Mouse (Mus musculus): ENCODE data around the gene Aldoc.

The Aldoc gene

DNA sequence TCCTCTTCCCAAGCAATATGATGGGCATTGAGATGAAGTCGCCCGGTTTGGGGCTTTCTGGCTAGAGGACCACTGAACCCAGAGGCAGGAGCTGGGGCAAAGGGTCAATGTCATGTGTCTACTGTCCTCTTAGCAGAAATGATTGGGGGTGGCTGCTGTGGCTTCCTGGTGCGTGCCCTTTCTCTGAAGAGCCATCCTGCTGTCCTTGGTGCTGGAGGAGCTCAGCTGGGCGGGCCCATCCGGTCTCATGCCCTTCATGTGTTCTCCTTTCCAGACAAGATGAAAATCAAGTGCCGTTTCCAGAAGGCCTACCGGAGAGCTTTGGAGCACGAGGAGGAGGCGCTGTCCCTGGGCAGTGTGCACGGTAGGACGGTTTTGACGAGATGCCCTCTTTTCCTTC is 9.9 kb downstream of the Aldoc start:
- DNase-seq (ENCODE audit: low spot score in 2 of 2) = no peak

DNA sequence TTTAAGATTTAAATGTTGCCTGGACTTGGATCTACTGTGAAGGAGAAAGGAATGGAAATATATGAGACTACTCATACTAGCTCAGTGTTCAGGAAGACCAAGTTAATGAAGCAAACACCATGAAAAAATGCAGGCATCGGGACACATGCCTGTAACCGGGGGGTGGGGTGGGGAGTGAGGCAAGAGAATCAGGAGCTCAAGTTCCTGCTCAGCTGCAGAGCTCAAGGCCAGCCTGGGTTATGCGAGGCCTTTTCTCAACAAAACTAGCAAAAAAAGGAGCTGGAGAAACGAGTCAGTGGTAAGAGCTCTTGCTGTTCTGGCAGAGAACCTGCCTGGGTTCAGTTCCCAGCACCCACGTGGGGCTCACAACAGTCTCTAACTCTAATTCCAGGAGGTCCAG is 11.2 kb downstream of the Aldoc start:
- DNase-seq (ENCODE audit: low spot score in 2 of 2) = no peak

DNA sequence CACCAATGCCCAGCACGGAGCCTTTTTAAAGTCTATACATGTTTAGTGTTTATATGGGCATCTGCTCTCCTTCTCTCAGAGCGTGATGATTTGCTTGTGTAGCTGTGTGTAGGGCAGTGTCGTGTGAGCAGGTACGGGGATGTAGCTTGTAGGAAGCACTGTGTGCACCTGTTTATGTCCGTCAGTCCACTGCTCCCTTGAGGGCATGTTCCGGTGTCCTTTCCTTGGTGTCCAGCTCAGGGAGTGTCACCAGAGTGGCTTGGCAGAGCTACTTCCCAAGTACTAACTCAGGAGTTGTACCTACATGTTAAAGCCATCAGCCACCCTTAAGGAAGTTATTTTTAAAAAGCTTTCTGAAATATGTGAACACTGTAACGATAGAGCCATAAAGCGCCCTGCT is 14.3 kb downstream of the Aldoc start:
- DNase-seq (ENCODE audit: low spot score in 2 of 2) = no peak

DNA sequence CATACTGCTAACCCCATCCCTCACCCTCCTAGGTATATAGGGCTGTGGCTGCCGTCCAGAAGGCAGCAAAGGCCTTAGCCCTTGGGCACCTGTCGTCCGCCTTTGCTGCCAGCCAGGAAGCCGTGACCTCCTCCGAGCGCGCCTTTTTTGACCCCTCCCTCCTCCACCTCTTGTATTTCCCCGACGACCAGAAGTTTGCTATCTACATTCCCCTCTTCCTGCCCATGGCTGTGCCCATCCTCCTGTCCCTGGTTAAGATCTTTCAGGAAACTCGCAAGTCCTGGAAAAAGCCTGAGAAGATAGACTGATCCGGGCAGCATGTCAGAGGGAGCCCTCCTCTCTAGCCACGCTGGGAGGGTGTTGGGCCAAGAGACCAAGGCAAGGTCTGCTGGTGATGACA is 18.9 kb downstream of the Aldoc start:
- DNase-seq (ENCODE audit: low spot score in 2 of 2) = no peak

DNA sequence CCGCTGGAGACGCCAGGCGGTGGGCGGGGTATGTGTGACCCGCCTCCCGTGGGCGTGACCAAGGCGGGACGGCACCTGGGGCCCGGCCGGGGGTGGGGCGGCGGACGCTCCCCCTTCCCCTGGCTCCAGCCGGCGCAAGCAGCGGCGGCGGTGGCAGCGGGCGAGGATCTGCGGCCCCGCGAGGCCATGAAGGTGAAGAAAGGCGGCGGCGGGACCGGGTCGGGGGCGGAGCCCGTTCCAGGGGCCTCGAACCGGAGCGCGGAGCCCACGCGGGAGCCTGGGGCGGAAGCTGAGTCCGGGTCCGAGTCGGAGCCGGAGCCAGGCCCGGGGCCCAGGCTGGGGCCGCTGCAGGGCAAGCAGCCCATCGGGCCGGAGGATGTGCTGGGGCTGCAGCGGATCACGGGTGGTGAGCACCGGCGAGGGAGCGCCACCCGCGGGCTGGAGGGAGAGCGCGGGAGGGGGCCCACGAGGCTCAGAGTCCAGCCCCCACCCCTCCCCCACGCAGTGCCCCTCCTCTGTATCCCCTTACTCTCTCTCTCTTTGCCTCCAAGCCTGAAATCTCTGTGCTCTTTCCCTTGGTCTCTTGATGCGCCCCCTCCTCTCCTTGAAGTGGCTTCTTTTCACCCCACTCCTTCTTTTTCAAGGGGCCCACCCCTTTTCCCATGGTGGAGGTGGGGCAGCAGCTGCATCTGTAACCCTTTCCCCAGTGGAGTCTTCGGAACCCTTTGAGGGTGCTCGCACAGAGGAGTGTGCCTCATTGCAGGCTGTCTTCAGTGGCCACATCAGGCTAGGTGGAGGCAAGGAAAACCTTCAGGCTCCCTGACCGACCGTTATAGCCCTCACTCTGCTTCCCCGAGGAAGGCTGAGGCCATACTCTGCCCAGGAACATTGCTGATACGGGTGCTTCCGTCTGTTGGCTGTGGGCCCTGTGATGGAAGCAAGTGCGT is 20.9 kb downstream of the Aldoc start, which contains the start of gene Unc119:
TSS of gene Unc119 (plus strand) at position 102 of the 947 bp plus-strand sequence.
- peak; percentile 74 to 84 for DNase-seq (ENCODE audit: low spot score in 2 of 2)

DNA sequence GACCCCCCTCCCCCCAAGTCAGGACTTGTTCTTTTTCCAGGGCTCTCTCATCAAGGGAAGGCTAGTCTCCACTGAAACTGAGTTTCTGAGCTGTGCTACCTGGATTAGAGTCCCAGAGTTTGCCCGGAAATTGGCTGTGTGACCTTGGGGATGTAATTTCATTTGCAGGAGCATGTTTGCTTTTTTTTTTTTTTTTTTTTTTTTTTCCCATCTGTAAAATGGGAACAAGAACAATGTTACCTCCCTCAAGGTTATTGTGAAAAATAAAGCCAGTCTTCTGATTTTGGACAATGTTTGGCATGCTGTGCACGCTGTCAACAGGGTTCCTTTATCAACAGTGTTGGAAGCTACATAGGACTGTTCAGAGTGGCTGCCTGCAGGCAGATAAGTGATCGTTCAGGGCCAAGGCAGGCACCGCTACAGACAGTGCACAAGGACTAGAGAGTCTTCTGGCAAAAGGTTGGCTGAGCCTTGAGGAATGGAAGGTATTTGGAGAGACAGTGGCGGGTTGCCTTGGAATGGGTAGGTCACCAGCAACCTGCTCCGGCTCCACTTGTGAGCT is 21.6 kb downstream of the Aldoc start:
- DNase-seq (ENCODE audit: low spot score in 2 of 2) = peak in 1 of 2 experiments; percentile 54

DNA sequence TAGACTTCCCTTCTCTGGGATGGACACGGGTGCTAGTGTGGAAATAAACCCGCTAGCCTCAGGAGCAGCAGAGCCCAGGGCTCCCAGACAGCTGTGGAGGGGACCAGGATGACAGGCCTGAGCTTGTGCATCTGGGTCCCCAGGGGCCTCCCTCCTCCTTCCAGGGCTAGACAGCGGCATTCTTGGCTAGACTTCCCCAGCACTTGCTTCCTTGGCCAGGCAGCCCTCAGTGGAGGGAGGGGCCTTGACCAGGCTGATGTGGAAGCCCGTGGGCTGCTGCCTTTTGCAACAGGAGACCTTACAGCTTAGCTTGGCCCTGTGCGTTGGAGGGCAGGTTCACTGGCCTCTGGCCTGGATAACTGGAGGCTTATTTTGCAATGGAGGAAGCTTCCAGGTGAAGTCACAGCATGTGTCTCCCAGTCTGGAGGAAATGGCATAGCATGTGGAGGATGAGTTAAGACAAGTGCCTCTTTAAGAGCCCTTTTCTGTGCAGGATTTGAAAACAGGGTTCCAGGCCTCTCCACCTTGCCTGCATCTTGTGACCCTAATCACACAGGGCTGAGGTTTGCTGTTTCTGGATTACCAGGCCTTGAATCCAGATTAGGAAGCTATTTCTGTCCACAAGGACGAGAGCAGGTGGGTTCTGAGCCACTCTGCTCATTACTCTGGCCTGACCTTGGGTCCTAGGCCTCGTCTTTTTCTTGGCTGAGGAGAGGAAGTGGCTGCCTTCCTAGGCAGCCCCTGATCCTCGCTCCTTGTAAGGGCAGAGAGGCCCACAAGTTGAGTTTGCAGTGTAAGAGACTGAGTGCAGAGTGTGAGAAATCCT is 22.3 kb downstream of the Aldoc start:
- DNase-seq (ENCODE audit: low spot score in 2 of 2) = peak; percentile 38 to 44

DNA sequence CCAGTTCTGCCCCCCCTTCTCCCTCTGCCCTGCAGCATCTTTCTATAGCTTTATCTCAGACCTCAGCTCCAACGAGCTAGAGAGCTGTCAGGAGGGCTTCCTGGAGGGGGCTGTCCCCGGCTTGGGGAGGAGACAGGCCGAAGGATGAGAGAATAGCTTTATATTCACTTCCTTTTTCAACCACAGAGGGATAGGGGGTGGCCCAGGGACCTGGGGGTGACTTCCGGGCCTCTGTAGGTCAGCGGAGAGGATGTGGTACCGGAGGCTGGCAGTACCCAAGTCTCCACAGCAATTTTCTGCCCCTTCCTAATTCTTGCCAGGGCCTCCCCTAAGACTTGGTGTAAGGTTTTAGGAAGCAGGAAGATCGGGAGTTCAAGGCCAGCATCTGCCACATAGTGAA is 23.0 kb downstream of the Aldoc start:
- peak; percentile 42 to 65 for DNase-seq (ENCODE audit: low spot score in 2 of 2)

DNA sequence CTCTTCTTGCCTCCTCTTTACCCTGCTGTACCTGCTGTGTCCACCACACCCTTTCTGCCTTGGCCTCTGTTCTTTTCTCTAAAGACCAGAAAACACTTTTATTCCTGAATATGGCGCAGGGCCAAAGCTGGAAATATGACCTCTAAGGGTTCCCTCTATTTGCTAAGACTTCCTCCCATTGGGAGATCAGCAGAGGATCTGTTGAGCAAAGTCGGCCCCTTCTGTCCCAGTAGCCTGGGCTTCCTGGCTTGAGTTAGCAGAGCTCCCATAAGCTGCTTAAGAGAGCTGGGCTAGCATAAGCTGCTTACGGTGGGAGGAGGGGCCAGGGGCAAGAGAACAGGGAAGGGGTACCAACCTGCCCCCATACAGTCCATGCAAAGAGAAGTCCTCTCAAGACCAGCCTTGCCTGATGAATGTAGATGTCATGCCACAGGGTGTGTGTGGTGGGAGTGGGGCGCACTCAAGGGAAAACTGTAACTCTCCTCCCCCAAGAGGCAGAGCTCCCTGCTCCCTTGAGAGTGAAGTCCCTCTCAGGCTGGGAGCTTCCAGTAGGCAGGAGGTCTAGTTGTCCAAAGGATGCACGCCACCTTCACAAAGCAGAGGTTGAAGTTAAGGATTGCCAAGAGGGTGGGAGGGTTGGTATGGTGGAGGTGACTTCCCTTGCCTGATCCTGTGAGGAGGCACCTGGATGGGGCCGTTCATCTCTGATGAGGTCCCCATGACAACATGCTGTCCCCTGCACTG is 23.7 kb downstream of the Aldoc start:
- peak in 1 of 2 experiments; percentile 27 for DNase-seq (ENCODE audit: low spot score in 2 of 2)

DNA sequence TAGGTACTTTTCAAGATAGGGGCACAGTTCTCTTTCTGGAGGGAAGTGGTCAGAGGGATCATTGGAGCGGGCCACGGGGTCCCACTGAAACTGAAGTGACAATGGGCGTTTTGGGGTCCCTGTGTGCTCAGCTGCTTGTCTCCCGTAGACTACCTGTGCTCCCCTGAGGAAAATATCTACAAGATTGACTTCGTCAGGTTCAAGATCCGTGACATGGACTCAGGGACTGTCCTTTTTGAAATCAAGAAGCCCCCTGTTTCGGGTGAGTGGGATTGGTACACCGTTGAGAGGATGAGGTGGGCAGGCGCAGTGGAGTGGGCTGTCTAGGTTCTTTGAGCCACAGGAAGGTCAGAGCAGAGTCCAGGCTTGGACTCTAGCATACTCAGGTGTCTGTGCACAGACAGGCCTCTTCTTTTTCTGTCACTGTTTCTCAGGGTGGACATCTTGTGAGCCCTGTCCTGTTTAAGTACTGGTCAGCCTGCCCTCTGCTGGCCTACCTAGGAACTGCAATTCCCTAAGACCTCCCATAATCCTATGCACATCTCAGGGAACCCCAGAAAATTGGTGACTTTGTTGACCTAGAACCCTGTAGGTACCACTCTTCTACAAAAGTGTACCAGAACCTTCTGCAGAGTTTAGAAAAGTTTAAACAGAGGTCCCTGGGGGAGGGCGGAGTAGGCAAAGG is 24.4 kb downstream of the Aldoc start:
- DNase-seq (ENCODE audit: low spot score in 2 of 2) = peak; percentile 78 to 88

DNA sequence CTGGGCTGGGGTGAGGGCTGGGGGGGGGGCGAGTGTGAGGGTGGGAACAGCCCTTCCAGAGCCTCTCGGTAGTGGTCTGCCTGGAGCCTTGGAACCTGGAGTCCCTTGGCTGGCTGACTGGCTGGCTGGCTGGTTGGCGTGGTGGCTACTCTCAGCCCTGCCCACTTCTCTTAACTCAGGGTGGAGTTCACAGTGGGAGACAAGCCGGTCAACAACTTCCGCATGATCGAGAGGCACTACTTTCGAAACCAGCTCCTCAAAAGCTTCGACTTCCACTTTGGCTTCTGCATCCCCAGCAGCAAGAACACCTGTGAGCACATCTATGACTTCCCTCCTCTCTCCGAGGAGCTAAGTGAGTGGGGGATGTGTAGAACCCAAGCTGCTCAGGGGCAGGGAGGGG is 25.1 kb downstream of the Aldoc start:
- no peak for DNase-seq (ENCODE audit: low spot score in 2 of 2)

DNA sequence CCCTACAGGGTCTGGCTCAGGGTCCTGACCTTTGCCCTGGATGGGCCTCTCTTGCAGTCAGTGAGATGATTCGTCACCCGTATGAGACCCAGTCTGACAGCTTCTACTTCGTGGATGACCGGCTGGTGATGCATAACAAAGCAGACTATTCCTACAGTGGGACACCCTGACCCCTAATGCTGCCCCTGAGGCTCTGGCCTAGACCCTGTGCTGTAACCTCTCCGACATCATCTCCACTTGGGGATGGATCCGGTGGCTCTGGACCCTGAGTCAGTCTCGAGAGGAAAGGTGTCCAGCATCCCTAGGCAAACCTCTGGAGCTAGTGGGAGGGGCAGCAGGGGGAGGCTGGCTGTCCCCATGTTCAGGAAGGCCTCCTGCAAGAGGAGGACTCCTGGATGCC is 25.7 kb downstream of the Aldoc start:
- DNase-seq (ENCODE audit: low spot score in 2 of 2) = no peak

DNA sequence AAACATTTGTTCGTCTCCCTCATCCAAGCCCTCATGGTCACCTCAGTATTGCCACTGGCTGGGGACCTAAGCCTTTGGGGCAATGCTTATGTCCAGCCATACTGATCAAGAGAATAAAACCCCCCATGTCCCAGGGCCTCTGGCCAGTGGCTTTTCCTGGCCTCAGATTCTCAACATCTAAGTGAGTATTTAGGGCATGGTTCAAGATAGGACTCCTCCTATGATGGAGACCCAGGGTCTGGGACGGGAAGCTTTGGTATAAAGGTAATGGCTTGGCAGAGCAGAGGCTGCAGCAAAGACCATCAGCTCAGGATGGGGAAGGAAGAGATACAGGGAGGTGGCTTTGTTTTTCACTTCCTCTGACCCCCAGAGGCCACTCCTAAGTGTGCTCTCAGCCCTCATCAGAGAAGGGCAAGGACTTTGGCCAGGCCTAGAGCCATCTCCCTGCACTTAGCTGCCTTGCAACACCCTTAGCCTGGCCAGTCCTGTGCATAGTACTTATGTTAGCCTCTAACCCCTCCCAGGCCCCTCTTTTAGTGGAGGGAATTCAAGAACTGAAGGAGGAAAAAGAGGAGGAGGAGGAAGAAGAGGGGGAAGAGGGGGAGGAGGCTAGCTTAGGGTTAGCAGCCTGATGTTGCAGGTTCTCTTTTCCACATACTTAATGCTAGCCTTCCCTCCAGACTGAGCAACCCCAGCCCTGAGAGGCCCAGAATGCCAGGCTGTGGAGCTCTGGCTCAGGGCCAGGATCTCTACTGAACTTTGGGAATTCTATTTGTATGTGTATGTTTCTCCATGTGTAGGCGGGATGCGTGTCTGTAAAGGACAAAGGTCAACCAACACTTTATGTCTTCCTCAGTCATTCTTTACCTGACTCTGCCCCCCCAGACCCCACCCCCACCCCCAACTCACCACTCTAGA is 26.9 kb downstream of the Aldoc start:
- peak in 1 of 2 experiments; percentile 18 for DNase-seq (ENCODE audit: low spot score in 2 of 2)

DNA sequence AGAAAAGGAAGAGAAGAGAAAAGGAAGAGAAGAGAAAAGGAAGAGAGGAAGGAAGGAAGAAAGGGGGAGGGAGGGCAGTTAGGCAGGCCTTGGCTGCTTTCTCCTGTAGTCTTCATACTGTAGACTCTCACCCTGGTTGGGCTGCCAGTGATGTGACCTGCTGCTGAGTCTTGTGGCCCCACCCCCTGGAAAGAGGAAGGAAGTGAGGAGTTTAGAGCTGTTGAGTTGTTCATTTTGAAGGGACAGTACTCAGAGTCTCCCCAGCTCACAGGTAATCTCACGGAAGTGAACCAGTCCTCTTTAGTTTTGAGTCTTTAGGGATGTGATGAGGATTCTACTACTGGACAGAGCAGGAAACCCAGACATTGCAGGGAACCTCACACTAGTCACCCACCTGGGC is 30.3 kb downstream of the Aldoc start:
- peak in 1 of 2 experiments; percentile 71 for DNase-seq (ENCODE audit: low spot score in 2 of 2)

DNA sequence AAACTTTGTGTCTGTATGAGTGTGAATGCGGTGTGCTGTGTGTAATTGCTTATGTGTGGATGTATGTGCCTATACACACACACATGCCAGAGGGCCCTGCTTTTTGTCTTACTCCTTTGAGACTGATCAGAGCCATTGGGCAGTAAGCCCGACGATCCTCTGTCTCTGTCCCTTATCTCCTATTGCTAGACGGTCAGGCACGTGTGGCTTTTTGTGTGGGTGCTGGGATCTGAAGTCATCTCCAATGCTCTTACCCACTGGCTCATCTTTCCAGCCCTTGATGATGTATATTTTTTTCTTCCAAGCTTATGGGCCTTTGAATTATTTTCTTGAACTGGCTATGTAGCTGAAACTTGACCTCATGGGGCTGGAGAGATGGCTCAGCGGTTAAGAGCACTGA is 32.1 kb downstream of the Aldoc start:
- DNase-seq (ENCODE audit: low spot score in 2 of 2) = no peak

DNA sequence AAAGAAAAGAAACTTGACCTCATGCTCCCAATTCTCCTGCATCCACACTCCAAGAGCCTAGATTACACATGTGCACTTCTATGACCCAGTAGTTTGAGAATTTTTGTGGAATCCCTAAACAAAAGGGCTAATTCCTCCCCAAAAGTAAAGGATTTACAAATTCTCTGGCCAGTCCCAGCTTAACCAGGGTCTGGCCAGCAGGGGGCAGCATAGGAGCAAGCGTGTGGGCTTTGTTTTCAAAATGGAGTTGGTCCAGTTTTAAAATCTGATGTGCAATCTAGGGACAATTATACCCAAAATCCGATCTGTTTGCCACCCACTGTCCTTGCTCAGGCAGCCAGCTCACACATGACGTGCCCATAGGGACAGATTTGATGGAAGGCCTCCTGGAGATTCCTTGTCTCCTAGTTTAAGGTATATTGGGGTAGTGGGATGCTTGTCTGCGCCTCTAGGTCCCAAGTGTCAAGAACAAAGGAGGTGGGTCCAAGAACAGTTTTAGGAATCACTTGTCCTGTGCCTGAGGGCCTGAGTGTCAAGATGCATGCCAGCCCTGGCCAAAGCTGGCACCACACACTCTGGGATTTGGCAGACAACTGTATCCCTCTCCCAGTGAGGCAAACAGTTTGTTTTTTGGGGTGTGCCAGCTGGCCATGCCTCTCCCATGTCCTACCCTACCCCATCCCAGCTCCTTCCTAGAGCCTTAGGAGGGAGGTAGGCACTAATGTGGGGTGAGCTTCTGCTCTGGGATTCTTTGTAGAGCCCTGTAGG is 32.9 kb downstream of the Aldoc start:
- DNase-seq (ENCODE audit: low spot score in 2 of 2) = peak; percentile 54 to 88

DNA sequence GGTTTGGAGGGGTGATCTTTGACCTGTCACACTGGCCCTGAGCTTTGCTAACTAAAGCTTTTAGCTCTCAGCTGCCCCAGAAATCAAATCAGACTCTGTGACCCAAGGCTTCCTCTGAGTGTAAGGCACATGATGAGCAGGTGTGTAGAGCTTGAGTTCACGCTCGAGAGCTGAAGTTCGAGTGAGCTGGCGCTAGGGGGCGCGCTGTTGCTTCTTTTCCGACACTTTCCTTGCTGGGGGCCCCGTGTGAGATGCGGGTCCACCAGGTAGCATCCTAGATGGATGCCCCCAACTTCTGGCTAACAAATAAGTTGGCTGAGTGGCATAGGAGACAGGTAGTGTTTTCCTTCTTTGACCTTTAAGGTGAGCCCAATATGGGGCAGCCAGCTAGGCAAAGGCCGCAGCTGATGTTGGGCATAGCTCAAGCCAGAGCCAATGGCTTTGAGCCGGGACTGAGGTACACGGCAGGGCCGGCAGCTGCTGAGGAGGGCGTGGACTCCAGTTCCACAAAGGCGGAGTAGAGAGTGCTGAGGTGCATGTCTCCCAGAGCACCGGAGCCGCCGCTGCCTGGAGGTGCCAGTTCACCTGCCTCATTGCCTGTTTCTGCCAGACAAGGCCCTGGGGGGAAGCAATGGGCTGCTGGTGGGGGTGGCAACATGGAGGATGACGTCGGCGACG is 35.7 kb downstream of the Aldoc start:
- DNase-seq (ENCODE audit: low spot score in 2 of 2) = peak; percentile 31 to 71

DNA sequence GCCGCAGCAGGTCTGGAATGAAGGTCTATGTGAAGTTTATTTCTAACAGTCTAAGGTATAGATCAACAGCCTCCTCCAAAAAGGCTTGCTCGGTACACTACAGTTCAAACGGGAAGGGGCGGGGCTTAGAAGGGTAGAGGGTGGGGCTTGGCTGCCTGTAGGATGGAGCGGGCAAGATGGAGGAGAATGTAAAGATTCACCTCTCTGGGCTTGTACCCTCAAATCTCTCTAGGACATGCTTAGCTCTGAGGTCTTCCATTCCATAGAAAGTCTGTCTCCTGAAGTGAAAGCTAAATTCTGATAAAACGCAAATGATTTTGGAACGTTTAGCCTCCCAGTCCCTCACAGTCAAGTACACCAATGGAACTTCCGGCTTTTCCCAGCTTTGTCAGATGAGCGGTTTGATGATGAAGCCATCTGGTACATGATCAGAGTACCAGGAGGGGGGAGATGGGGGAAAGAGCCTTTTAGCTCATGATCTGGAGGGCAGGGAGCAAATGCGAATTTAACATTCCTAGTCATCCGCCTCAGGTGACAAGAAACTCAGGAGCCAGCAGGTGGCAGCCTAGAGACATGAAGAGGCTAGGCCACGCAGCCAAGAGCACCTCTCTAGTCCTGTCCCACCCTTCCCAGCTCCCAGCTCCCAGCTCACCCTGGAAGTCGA is 37.5 kb downstream of the Aldoc start:
- peak; percentile 73 to 88 for DNase-seq (ENCODE audit: low spot score in 2 of 2)

Measured in spleen, postnatal 10 days (tissue).